Mouse (Mus musculus) liver, postnatal 0 days (tissue): ENCODE results near the gene Sync. TPM values are rescaled to one million over a fixed set of nuclear protein-coding genes. Genes with fewer than 3 reads are reported as not detected.
A peak's percentile ranks its signal among the peaks of the same experiment; 100 is the strongest.

ENCODE experiments used
- ATAC-seq: fragments of 200-750 bp; cut with Nextera tagmentation; 2 replicates; pipeline ENCODE4 v1.8.0; 2017; ENCODE audit warnings: mild to moderate bottlenecking, moderate library complexity
- DNase-seq: peaks from one replicate; pipeline ENCODE4 v3.0.0-alpha.2; 2016
- H3K27ac ChIP-seq: fragments of 300-500 bp; sonication (generic); 2 replicates; pipeline ENCODE4 v1.5.1; 2014; ENCODE audit warnings: antibody characterized with exemption, moderate library complexity, mild to moderate bottlenecking, low read depth
- H3K27me3 ChIP-seq: fragments of 300-500 bp; sonication (generic); 2 replicates; pipeline ENCODE4 v1.6.1; 2014; ENCODE audit warnings: low read length, control low read depth, mixed read lengths; ENCODE audit not compliant: insufficient read depth
- H3K36me3 ChIP-seq: fragments of 300-500 bp; sonication (generic); replicated peaks from 2 replicates; pipeline ENCODE4 v1.6.1; 2014; ENCODE audit warnings: mild to moderate bottlenecking, control low read depth, low read length, moderate library complexity, mixed read lengths; ENCODE audit not compliant: insufficient read depth
- H3K4me1 ChIP-seq: fragments of 300-500 bp; sonication (generic); 2 replicates; pipeline ENCODE4 v1.6.1; 2014; ENCODE audit warnings: antibody characterized with exemption, mild to moderate bottlenecking, control low read depth; ENCODE audit not compliant: insufficient read depth
- H3K4me2 ChIP-seq: fragments of 300-500 bp; sonication (generic); 2 replicates; pipeline ENCODE4 v1.6.1; 2014; ENCODE audit warnings: low read depth, mild to moderate bottlenecking, low read length, moderate library complexity, mixed read lengths
- H3K4me3 ChIP-seq: fragments of 300-500 bp; sonication (generic); 2 replicates; pipeline ENCODE4 v1.5.1; 2014; ENCODE audit warnings: low read depth, low read length
- H3K9ac ChIP-seq: fragments of 300-500 bp; sonication (generic); replicated peaks from 2 replicates; pipeline ENCODE4 v1.6.1; 2014; ENCODE audit warnings: mild to moderate bottlenecking, moderate library complexity
- H3K9me3 ChIP-seq: fragments of 300-500 bp; sonication (generic); 2 replicates; pipeline ENCODE4 v1.6.1; 2016; ENCODE audit warnings: mild to moderate bottlenecking, control low read depth, low read length, mixed read lengths
- CTCF ChIP-seq: sonication (generic); IDR thresholded peaks from 2 replicates; pipeline ENCODE4 v1.5.1; 2016; ENCODE audit warnings: antibody characterized with exemption, low read depth
- EP300 ChIP-seq: IDR thresholded peaks from 2 replicates; pipeline ENCODE4 v1.6.1; 2016; ENCODE audit warnings: antibody characterized with exemption, low read depth, mild to moderate bottlenecking
- WGBS: fragments of 180-500 bp; shearing (Covaris S2); extraction: QIAGEN DNeasy Blood & Tissue Kit; methylation state at CpG from one replicate; pipeline ENCODE4 v1.1.7; 2014; ENCODE audit not compliant: insufficient replicate concordance; 5-methylcytosine and 5-hydroxymethylcytosine counted together
- polyA plus RNA-seq: library from polyadenylated mRNA; unstranded; fragments of >200 nt; fragmentation: Nextera tagmentation; extraction: Ambion mirVana; gene quantifications from 2 replicates; pipeline ENCODE4 v1.2.1, GENCODE M21; 2015

Gene Sync
- polyA plus RNA-seq, 1 experiment from 2014 or later: not detected

DNA sequence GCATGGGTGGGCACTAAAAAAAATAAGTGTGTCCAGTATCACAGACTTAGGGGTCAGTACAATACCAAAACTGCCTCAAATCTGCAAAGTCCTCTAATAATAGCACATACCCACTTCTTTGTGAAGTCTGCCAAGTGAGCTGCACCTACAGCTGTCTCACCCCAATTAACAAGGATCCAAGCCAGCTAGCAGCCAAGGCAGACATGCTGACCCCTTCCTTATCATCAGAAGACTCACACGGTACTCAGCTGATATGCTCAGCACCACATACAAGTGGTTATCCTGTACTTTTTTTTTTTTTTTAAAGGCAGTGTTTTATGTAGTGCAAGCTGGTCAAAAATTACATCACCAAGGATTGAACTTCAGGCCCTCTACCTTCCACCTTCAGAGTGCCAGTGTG is 16.9 kb downstream of the Sync start:
- Histone ChIP-seq H3K4me2 (no peak overlapping the region), H3K9ac (no peak overlapping the region), H3K27ac (no peak overlapping the region), H3K4me1 (no peaks in the 10 kb centered on the region), H3K36me3 (peaks cover 22% of the 10 kb centered on the region), H3K9me3 (no peaks in the 10 kb centered on the region), H3K4me3 (no peak overlapping the region), H3K27me3 (no peaks in the 10 kb centered on the region)
- peak; percentile 35; the same call in 1 of the 2 replicates for ATAC-seq
- TF ChIP-seq CTCF: no peak
- WGBS: 27% methylated on average over 1 of the region's 1 CpGs
- DNase-seq: no peak

DNA sequence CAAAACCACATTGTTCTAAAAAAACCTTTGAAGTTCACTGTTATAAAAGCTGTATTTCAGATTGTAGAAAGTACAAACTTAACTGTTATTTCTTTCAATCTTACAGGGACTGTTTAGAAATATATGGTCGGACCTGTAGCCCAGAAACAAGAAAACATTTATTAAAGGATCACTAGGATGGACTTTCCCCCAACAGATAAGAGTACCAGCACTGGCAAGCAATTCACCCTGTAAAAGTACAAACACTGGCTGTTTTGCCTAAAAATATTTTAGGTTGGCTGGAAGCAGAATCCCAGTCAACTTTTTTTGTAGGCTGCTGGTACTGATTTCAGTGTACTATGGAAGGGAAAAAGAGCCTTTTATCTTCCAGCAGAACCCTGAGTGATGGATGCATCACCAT is 20.5 kb downstream of the Sync start:
- Histone ChIP-seq H3K27me3 (no peaks in the 10 kb centered on the region), H3K36me3 (peaks cover 50% of the 10 kb centered on the region), H3K4me3 (no peak overlapping the region), H3K27ac (0 out of 2 replicates have a peak overlapping the region, but pooled peaks have one; percentile 39), H3K9me3 (no peaks in the 10 kb centered on the region), H3K4me2 (no peak overlapping the region), H3K9ac (no peak overlapping the region), H3K4me1 (no peaks in the 10 kb centered on the region)
- no peak for ATAC-seq
- DNase-seq: no peak
- WGBS: 67% methylated on average over 1 of the region's 1 CpGs
- TF ChIP-seq CTCF (no peak), EP300 (no peak)

DNA sequence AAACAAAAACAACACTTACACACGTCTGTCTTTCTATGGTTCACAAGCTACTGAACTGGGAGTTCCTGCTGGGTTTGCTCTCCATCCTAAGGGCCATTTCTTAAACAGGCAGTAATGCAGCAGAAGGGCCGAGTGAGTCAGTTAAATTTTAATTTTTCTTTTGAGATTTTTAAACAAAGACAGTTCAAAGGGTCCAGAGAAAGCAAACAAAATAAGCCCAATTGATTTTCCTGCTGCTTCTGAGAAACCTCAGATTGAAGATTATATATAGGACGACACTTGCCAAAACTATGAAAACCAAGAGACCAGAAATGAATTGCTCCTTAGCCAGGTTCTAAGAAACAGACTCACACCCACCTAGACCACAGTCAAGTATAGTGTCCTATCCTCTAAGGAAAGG is 26.5 kb downstream of the Sync start:
- H3K9me3 ChIP-seq: no peaks in the 10 kb centered on the region
- H3K27me3 ChIP-seq: no peaks in the 10 kb centered on the region
- no peak overlapping the region for H3K4me3 ChIP-seq
- peak overlapping the region; percentile 16; the same call in 1 of the 2 replicates for H3K4me2 ChIP-seq
- no peak overlapping the region for H3K9ac ChIP-seq
- H3K27ac ChIP-seq: no peak overlapping the region
- no peak for TF ChIP-seq EP300
- TF ChIP-seq CTCF: no peak
- peaks cover 75% of the 10 kb centered on the region for H3K36me3 ChIP-seq
- 69% methylated on average over 3 of the region's 3 CpGs for WGBS
- H3K4me1 ChIP-seq: no peaks in the 10 kb centered on the region
- ATAC-seq: no peak
- DNase-seq: no peak

DNA sequence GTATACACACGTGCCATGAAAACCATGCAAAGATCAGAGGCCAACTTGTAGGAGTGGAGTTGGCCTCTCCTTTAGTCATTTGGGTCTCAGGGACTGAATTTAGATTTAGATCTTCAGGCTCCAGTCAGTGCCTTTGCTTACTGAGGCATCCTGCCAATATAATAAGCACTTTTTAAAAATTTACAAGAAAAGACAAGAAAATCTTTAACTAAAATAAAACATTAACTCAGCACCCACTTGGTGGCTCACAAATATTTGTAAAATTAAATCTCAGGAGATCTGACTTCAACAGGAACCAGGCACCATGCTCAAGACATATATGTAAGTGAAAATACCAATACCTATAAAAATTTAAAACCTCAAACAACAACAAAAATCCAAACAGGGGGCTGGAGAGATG is 33.5 kb downstream of the Sync start:
- WGBS: 61% methylated on average over 1 of the region's 1 CpGs
- TF ChIP-seq EP300 (no peak), CTCF (no peak)
- Histone ChIP-seq H3K27ac (no peak overlapping the region), H3K4me3 (no peak overlapping the region), H3K36me3 (peaks cover 65% of the 10 kb centered on the region), H3K9ac (no peak overlapping the region), H3K9me3 (no peaks in the 10 kb centered on the region), H3K27me3 (no peaks in the 10 kb centered on the region), H3K4me1 (0 out of 2 replicates have a peak, but pooled peaks cover 3% of the 10 kb centered on the region), H3K4me2 (no peak overlapping the region)
- ATAC-seq: no peak
- no peak for DNase-seq

DNA sequence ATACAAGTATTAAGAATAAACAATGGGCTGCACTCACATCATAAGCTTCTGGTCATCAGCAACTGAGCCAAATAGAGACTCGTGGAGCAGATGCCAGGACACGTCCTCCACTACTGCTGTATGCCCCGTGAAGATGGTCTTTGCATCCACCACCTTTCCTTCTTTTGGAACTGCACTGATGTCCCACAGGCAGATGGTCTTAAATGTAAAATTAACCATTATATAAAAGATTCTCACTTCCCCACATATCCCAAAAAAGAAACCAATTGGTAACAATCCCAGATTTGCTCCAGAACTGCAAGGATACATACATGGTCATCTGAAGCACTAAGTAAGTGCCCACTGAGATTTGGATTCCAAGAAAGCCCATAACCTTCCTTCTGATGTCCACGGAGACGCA is 34.6 kb downstream of the Sync start:
- Histone ChIP-seq H3K4me3 (no peak overlapping the region), H3K9me3 (no peaks in the 10 kb centered on the region), H3K4me1 (peaks cover 8% of the 10 kb centered on the region), H3K4me2 (no peak overlapping the region), H3K27ac (no peak overlapping the region), H3K9ac (no peak overlapping the region), H3K27me3 (no peaks in the 10 kb centered on the region), H3K36me3 (peaks cover 65% of the 10 kb centered on the region)
- DNase-seq: no peak
- WGBS: 91% methylated on average over 5 of the region's 5 CpGs
- ATAC-seq: no peak
- TF ChIP-seq CTCF (no peak), EP300 (no peak)

DNA sequence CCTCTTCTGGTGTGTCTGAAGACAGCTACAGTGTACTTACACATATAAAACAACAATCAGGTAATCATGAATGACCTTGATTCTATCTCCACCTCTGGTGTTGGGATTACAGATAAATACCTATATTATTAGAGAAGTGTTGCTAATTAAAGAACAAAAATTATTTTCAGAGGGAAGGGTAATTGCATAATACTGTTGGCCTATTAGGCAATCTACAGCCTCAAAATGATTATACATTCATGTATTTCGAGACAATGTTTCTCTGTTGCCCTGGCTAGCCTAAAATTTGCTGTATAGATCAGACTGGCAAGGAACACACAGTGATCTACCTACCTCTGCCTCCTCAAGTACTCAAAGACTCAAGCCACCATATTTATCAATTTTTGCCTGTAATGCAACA is 36.1 kb downstream of the Sync start:
- no peak for DNase-seq
- Histone ChIP-seq H3K4me1 (peaks cover 8% of the 10 kb centered on the region), H3K9ac (no peak overlapping the region), H3K4me2 (no peak overlapping the region), H3K27ac (no peak overlapping the region), H3K27me3 (no peaks in the 10 kb centered on the region), H3K36me3 (peaks cover 69% of the 10 kb centered on the region), H3K9me3 (no peaks in the 10 kb centered on the region), H3K4me3 (no peak overlapping the region)
- ATAC-seq: no peak
- WGBS: 51% methylated on average over 1 of the region's 1 CpGs
- TF ChIP-seq CTCF: no peak
- no peak for TF ChIP-seq EP300

DNA sequence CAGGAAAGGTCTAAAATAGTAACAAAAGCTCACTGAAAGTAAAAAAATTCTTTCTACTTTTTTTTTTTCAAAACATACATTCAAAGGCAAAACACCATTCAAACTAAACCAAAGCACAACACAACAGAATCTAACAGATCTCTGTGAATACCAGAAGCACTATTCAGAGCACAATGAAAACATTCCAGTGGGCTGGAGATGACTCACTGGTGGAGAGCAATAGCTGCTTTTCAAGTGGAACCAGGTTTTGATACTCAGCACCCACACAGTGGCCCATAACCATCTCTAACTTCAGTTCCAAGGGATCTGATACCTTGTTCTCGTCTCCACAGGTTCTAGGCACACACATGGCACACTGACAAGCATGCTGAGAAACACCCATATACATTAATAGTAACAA is 37.3 kb downstream of the Sync start:
- no peak overlapping the region for H3K27ac ChIP-seq
- H3K27me3 ChIP-seq: no peaks in the 10 kb centered on the region
- H3K4me2 ChIP-seq: no peak overlapping the region
- no peak for ATAC-seq
- H3K9me3 ChIP-seq: no peaks in the 10 kb centered on the region
- no peak overlapping the region for H3K9ac ChIP-seq
- peaks cover 71% of the 10 kb centered on the region for H3K36me3 ChIP-seq
- peaks cover 11% of the 10 kb centered on the region for H3K4me1 ChIP-seq
- 96% methylated on average over 1 of the region's 1 CpGs for WGBS
- TF ChIP-seq CTCF: no peak
- TF ChIP-seq EP300: no peak
- H3K4me3 ChIP-seq: no peak overlapping the region
- no peak for DNase-seq
